Mouse (Mus musculus) adrenal gland, postnatal 10 days (tissue): ENCODE measurements around the gene Tmem168. TPM values are rescaled to one million over a fixed set of nuclear protein-coding genes. Genes with fewer than 3 reads are reported as not detected.

Source experiments
- DNase-seq: peaks from one replicate; pipeline ENCODE4 v3.0.0; 2021; ENCODE audit warnings: mixed read lengths
- total RNA-seq, 2 experiments: library from RNA; stranded (reverse); gene quantifications; 2 replicates each; pipeline ENCODE4 v1.2.3; 2021

The Tmem168 gene
- total RNA-seq, 2 experiments from 2014 or later, result 23.9 to 24.0 TPM

DNA sequence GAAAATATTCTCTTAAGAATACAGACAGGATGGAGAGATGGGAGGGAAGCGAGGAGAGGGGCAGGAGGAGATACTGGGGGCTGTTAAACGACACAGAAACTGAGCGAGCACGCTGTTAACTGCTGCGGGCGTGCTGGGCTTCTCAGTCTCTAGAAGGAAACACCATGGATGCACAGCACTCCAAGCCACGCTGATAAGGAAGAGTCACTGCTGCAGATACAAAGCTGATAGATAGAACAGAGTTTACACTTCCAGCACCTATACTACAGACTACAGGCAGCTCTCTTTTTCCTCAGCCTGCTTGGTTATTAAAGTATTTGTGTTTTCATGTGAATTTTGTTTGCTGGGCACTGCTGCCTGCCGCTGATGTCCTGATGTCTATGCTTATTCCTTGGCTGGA lies 21.7 kb downstream of the Tmem168 start:
- no peak for DNase-seq

DNA sequence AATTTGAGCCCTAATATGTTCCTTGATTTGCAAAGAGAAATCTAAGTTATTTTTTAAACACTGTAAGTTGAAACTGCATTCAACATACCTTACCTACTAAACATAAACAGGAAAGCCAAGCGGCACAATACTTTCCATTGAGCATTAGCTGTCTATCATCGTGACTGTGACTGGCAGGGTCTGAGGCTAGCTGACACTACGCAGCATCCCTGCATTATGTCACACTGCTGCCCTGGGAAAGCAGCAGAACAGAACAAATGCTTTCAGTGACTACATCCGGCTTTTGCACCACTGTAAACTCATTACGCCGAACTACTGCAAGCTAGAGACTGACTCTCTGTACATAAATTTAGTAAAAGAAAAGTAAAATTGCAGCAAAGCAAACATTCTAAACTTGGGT lies 23.1 kb downstream of the Tmem168 start:
- DNase-seq, result no peak

DNA sequence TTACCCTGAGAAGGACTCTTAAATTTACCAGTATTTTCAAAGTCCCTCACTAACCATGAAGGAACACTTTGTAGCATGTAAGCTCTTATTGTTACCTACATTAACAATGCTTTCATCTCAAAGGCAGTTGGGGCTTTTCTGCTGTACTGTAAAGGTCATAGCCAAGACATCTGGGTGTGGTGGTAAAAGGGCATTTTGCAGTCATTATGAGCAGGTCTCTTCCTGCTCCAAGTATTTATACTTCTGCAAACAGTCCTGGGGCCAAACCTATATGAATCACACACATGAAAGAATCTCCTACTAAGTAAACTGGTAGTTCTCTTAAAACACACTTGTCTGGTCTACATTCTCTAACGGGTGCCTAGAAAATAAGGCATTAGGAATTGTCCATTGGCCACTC lies 25.8 kb downstream of the Tmem168 start:
- DNase-seq, result no peak

DNA sequence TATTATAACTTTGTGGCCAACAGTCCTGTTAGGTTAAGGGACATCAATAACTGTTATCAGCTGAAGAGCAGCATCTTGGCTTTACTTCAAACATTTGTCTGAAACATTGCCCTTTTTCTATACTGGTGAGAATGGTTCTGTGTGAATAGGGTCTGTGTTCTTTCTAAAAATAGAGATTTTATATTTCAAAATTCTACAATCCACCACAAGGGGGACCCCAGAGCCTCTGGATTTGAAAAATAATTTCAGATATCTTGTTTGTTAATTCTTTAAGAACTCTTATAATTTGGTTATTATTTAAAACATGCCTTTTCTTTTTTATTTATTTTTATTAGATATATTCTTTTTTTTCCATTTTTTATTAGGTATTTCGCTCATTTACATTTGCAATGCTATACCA lies 42.2 kb downstream of the Tmem168 start:
- DNase-seq, result peak; percentile 14

DNA sequence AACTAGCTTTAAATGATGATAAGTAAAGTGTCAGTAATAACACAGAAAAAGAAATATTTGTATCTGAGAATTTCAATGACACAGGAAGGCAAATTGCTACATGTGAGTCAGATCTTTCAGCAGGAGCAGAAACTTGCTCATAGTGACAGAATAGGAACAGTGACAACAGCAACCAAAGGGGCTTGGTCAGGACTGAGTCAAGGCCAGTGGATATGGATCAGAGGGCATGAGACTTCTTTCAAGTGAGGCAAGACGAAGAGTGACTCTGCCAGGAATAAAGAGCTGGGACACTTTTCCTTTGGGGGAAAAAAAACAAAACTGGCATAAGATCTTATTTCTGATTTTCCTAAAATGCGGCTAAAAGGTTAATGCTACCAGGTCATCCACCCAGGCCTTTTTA lies 52.6 kb downstream of the Tmem168 start:
- DNase-seq, result peak; percentile 27

DNA sequence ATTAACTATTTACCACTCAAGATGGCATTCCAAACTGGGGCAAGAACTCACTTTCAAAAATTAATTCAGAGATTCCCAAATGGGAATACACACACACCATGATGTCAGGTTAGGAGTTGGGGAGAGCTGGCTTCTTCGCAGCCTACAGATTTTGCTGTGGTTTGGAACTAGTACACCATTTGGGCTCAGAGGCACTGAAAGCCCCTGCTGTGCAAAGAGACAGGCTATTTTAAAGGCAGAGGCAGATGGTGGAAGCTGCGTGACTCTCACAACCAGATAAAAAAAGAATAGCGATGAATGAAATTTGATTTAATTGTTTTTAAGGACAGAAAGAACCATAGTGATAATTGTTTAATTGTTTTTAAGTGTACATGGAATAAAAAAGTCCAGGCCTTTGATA lies 66.1 kb downstream of the Tmem168 start:
- no peak for DNase-seq

DNA sequence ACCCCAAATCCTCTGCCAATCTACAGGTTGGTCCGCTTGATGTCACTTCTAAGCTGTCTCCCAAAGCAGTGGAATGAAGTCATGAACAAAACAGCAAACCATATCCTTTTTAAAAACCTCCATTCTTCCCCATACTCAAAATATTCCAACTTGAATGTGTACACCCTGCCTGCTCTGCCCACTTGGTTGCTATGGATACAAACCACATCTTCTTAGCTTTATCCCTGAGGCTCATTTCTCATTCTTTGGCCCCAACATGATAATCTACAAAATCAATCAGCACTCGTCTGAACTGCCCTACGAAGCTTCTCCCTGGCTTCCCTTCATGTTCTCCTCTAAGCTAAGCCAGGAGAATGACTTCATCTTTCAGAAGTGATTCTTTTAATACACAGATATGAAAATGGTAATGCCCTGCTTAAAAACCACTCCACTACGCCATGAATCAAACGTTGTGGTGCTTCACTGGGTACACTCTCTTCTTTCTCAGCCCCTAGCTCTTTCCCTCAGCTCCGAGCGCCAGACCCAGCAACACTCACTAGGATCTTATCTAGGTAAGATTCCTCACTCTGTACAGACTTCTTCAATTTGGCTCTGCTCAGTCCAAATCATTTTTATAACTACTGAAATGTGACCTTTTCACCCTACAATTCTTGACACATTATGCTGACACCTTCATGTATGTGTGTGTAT lies 70.5 kb downstream of the Tmem168 start:
- no peak for DNase-seq

Other genes starting within 250 kb of the Tmem168 start
- gene Bmt2, start 69.9 kb upstream of the Tmem168 start, total RNA-seq, result 10 to 100 TPM; 10.4 to 12.3 TPM
- 1 to 10 TPM; 1.2 to 2.2 TPM for gene Gpr85, start 231.8 kb upstream of the Tmem168 start, total RNA-seq